Mouse (Mus musculus) limb, embryonic 15.5 days (tissue): Measurements from ENCODE around the gene Frem1. TPM values are rescaled to one million over a fixed set of nuclear protein-coding genes. Genes with fewer than 3 reads are reported as not detected.
A peak's percentile ranks its signal among the peaks of the same experiment; 100 is the strongest.

ENCODE experiments used
- ATAC-seq: fragments of 200-750 bp; cut with Nextera tagmentation; 2 replicates; pipeline ENCODE4 v1.8.0; 2017; ENCODE audit warnings: low read depth, moderate TSS enrichment; ENCODE audit not compliant: insufficient number of reproducible peaks, low FRiP score, low TSS enrichment
- H3K27ac ChIP-seq: fragments of 300-500 bp; sonication (generic); 2 replicates; pipeline ENCODE4 v1.5.1; 2015; ENCODE audit warnings: moderate library complexity, mild to moderate bottlenecking, inconsistent platforms
- H3K27me3 ChIP-seq: fragments of 300-500 bp; sonication (generic); 2 replicates; pipeline ENCODE4 v1.6.1; 2015; ENCODE audit warnings: inconsistent platforms
- H3K36me3 ChIP-seq: fragments of 300-500 bp; sonication (generic); 2 replicates; pipeline ENCODE4 v1.6.1; 2015; ENCODE audit warnings: inconsistent platforms
- H3K4me1 ChIP-seq: fragments of 300-500 bp; sonication (generic); 2 replicates; pipeline ENCODE4 v1.6.1; 2015; ENCODE audit warnings: inconsistent platforms
- H3K4me2 ChIP-seq: fragments of 300-500 bp; sonication (generic); 2 replicates; pipeline ENCODE4 v1.6.1; 2015; ENCODE audit warnings: mild to moderate bottlenecking, inconsistent platforms
- H3K4me3 ChIP-seq: fragments of 300-500 bp; sonication (generic); 2 replicates; pipeline ENCODE4 v1.5.1; 2015; ENCODE audit warnings: mild to moderate bottlenecking, inconsistent platforms
- H3K9ac ChIP-seq: fragments of 300-500 bp; sonication (generic); 2 replicates; pipeline ENCODE4 v1.6.1; 2015; ENCODE audit warnings: inconsistent platforms
- H3K9me3 ChIP-seq: fragments of 300-500 bp; sonication (generic); 2 replicates; pipeline ENCODE4 v1.6.1; 2016; ENCODE audit warnings: inconsistent platforms
- WGBS: fragments of 180-500 bp; shearing (Covaris S2); methylation state at CpG from one replicate; pipeline ENCODE4 v1.1.7; 2015; 5-methylcytosine and 5-hydroxymethylcytosine counted together
- polyA plus RNA-seq: library from polyadenylated mRNA; unstranded; fragments of >200 nt; fragmentation: Nextera tagmentation; extraction: Ambion mirVana; gene quantifications from 2 replicates; pipeline ENCODE4 v1.2.1, GENCODE M21; 2015

The Frem1 gene
- polyA plus RNA-seq, 1 experiment from 2014 or later, result 10.0 TPM

- H3K4me2 ChIP-seq, result no peak overlapping the region
- no peak overlapping the region for H3K27ac ChIP-seq
- no peak for ATAC-seq
- H3K4me1 ChIP-seq, result peaks cover 3% of the 10 kb centered on the region; the same call in 1 of the 2 replicates
- 73% methylated on average over 8 of the region's 8 CpGs for WGBS
- H3K27me3 ChIP-seq, result no peaks in the 10 kb centered on the region
- H3K9ac ChIP-seq, result no peak overlapping the region
- H3K36me3 ChIP-seq, result no peaks in the 10 kb centered on the region
- no peaks in the 10 kb centered on the region for H3K9me3 ChIP-seq
- no peak overlapping the region for H3K4me3 ChIP-seq
Observed at GRCm38 (mm10) chr4:82863316-82863715, 188.8 kb downstream of the Frem1 start.

- Histone ChIP-seq H3K9me3 (no peaks in the 10 kb centered on the region), H3K4me1 (peaks cover 4% of the 10 kb centered on the region; the same call in 1 of the 2 replicates), H3K27me3 (no peaks in the 10 kb centered on the region), H3K36me3 (no peaks in the 10 kb centered on the region), H3K4me2 (no peak overlapping the region), H3K9ac (no peak overlapping the region), H3K4me3 (no peak overlapping the region), H3K27ac (no peak overlapping the region)
- ATAC-seq, result no peak
- WGBS, result 88% methylated on average over 2 of the region's 2 CpGs
Observed at GRCm38 (mm10) chr4:82861451-82861850, 190.7 kb downstream of the Frem1 start.

GRCm38 (mm10) chr4:82860566-82860965 is 191.6 kb downstream of the Frem1 start:
- WGBS, result 49% methylated on average over 3 of the region's 3 CpGs

GRCm38 (mm10) chr4:82859131-82860125 is 192.7 kb downstream of the Frem1 start, which contains the start of gene Zdhhc21:
TSS of gene Zdhhc21 (minus strand) at chr4:82859958.
- peak; percentile 76 for ATAC-seq
- H3K4me1 ChIP-seq, result peaks cover 4% of the 10 kb centered on the region; the same call in 1 of the 2 replicates
- H3K4me2 ChIP-seq, result peak within 1 kb of the TSS; percentile 63
- no peaks in the 10 kb centered on the region for H3K9me3 ChIP-seq
- H3K36me3 ChIP-seq, result no peaks in the 10 kb centered on the region
- peak within 1 kb of the TSS; percentile 82 for H3K27ac ChIP-seq
- peak within 1 kb of the TSS; percentile 88 for H3K9ac ChIP-seq
- no peaks in the 10 kb centered on the region for H3K27me3 ChIP-seq
- WGBS, result under 1% methylated on average over 78 of the region's 82 CpGs
- H3K4me3 ChIP-seq, result peak within 1 kb of the TSS; percentile 74

More at GRCm38 (mm10) chr4:82860566-82860965, 191.6 kb downstream of the Frem1 start:
- Histone ChIP-seq H3K4me3 (no peak overlapping the region), H3K4me1 (peaks cover 4% of the 10 kb centered on the region; the same call in 1 of the 2 replicates), H3K36me3 (no peaks in the 10 kb centered on the region), H3K27ac (no peak overlapping the region; the same call in 1 of the 2 replicates), H3K4me2 (no peak overlapping the region), H3K27me3 (no peaks in the 10 kb centered on the region), H3K9me3 (no peaks in the 10 kb centered on the region), H3K9ac (no peak overlapping the region)
- ATAC-seq, result no peak

GRCm38 (mm10) chr4:82858431-82859010 is 193.6 kb downstream of the Frem1 start:
- no peaks in the 10 kb centered on the region for H3K9me3 ChIP-seq
- peak overlapping the region; percentile 88 for H3K9ac ChIP-seq
- H3K4me2 ChIP-seq, result peak overlapping the region; percentile 63
- peak overlapping the region; percentile 74 for H3K4me3 ChIP-seq
- no peaks in the 10 kb centered on the region for H3K36me3 ChIP-seq
- peaks cover 4% of the 10 kb centered on the region; the same call in 1 of the 2 replicates for H3K4me1 ChIP-seq
- peak overlapping the region; percentile 82; the same call in 1 of the 2 replicates for H3K27ac ChIP-seq
- 26% methylated on average over 4 of the region's 4 CpGs for WGBS
- no peaks in the 10 kb centered on the region for H3K27me3 ChIP-seq
- no peak for ATAC-seq

- no peak overlapping the region for H3K4me3 ChIP-seq
- H3K4me1 ChIP-seq, result peaks cover 4% of the 10 kb centered on the region; the same call in 1 of the 2 replicates
- WGBS, result 77% methylated on average over 3 of the region's 3 CpGs
- H3K9me3 ChIP-seq, result no peaks in the 10 kb centered on the region
- H3K27ac ChIP-seq, result no peak overlapping the region
- H3K36me3 ChIP-seq, result peaks cover 5% of the 10 kb centered on the region; the same call in 1 of the 2 replicates
- no peak for ATAC-seq
- H3K9ac ChIP-seq, result no peak overlapping the region
- H3K27me3 ChIP-seq, result no peaks in the 10 kb centered on the region
- H3K4me2 ChIP-seq, result no peak overlapping the region
Observed at GRCm38 (mm10) chr4:82856986-82857385, 195.2 kb downstream of the Frem1 start.

- WGBS, result 87% methylated on average over 2 of the region's 2 CpGs
- Histone ChIP-seq H3K9ac (no peak overlapping the region), H3K4me2 (no peak overlapping the region), H3K4me3 (no peak overlapping the region), H3K36me3 (peaks cover 5% of the 10 kb centered on the region; the same call in 1 of the 2 replicates), H3K4me1 (peaks cover 9% of the 10 kb centered on the region), H3K27me3 (no peaks in the 10 kb centered on the region), H3K9me3 (no peaks in the 10 kb centered on the region), H3K27ac (no peak overlapping the region)
- ATAC-seq, result no peak
Observed at GRCm38 (mm10) chr4:82853809-82854208, 198.3 kb downstream of the Frem1 start.

GRCm38 (mm10) chr4:82848552-82849234 is 203.4 kb downstream of the Frem1 start:
- ATAC-seq, result no peak
- Histone ChIP-seq H3K27ac (no peak overlapping the region), H3K27me3 (no peaks in the 10 kb centered on the region), H3K36me3 (peaks cover 14% of the 10 kb centered on the region), H3K9ac (no peak overlapping the region), H3K4me1 (peaks cover 7% of the 10 kb centered on the region; the same call in 1 of the 2 replicates), H3K4me3 (no peak overlapping the region), H3K4me2 (no peak overlapping the region), H3K9me3 (no peaks in the 10 kb centered on the region)
- WGBS, result 55% methylated on average over 5 of the region's 5 CpGs

Other genes starting within 250 kb of the Frem1 start
- 14.3 and 14.8 TPM in 2 replicates for gene Zdhhc21, start 192.4 kb downstream of the Frem1 start, polyA plus RNA-seq
- 0.19 and 0.22 TPM in 2 replicates for gene Cer1, start 167.2 kb downstream of the Frem1 start, polyA plus RNA-seq